Mouse (Mus musculus): ENCODE data around the gene Tmem209. TPM values are rescaled to one million over a fixed set of nuclear protein-coding genes. Genes with fewer than 3 reads are reported as not detected.
A peak's percentile ranks its signal among the peaks of the same experiment; 100 is the strongest.

The Tmem209 gene
- 12.7 and 15.2 TPM in 2 replicates for polyA plus RNA-seq (2011; ENCODE audit: insufficient read depth, insufficient read length, low replicate concordance, missing spikeins)

- under 1% methylated on average over 37 of the region's 37 CpGs for WGBS
- H3K27ac ChIP-seq (ENCODE audit: control insufficient read depth, insufficient read depth, low read depth, low read length, poor library complexity): peak within 1 kb of the TSS; percentile 73
- TF ChIP-seq CTCF (IDR thresholded peaks at IDR 0.05; ENCODE audit: control insufficient read depth, insufficient read depth, low read length) (no peak), POLR2A (IDR thresholded peaks at IDR 0.05; ENCODE audit: borderline replicate concordance, control insufficient read depth, low read depth, low read length) (peak; percentile 87)
- no peaks in the 10 kb centered on the region; the same call in 1 of the 2 replicates for H3K4me1 ChIP-seq (ENCODE audit: control insufficient read depth, insufficient read depth, low read length)
- peak within 1 kb of the TSS; percentile 79 for H3K4me3 ChIP-seq (replicated peaks; ENCODE audit: control insufficient read depth, low read depth, low read length)
Observed at GRCm38 (mm10) chr6:30509265-30510239, at the start of gene Tmem209, which contains the start of gene Ssmem1. Gene Tmem209 (minus strand): TSS chr6:30509783. Gene Ssmem1 (plus strand): TSS chr6:30509849.

- 33% methylated on average over 8 of the region's 9 CpGs for WGBS
Observed at GRCm38 (mm10) chr6:30556080-30556479, 46.5 kb upstream of the Tmem209 start.

GRCm38 (mm10) chr6:30554621-30555170 is 45.1 kb upstream of the Tmem209 start:
- WGBS: 90% methylated on average over 5 of the region's 5 CpGs
- no peak overlapping the region for H3K4me3 ChIP-seq (replicated peaks; ENCODE audit: control insufficient read depth, low read depth, low read length)
- no peaks in the 10 kb centered on the region; the same call in 1 of the 2 replicates for H3K4me1 ChIP-seq (ENCODE audit: control insufficient read depth, insufficient read depth, low read length)
- no peak overlapping the region for H3K27ac ChIP-seq (ENCODE audit: control insufficient read depth, insufficient read depth, low read depth, low read length, poor library complexity)
- TF ChIP-seq POLR2A (IDR thresholded peaks at IDR 0.05; ENCODE audit: borderline replicate concordance, control insufficient read depth, low read depth, low read length): no peak
- no peak for TF ChIP-seq CTCF (IDR thresholded peaks at IDR 0.05; ENCODE audit: control insufficient read depth, insufficient read depth, low read length)

More at GRCm38 (mm10) chr6:30556080-30556479, 46.5 kb upstream of the Tmem209 start:
- Histone ChIP-seq H3K4me3 (replicated peaks; ENCODE audit: control insufficient read depth, low read depth, low read length) (no peak overlapping the region), H3K27ac (ENCODE audit: control insufficient read depth, insufficient read depth, low read depth, low read length, poor library complexity) (no peak overlapping the region), H3K4me1 (ENCODE audit: control insufficient read depth, insufficient read depth, low read length) (no peaks in the 10 kb centered on the region; the same call in 1 of the 2 replicates)
- TF ChIP-seq CTCF (IDR thresholded peaks at IDR 0.05; ENCODE audit: control insufficient read depth, insufficient read depth, low read length) (no peak), POLR2A (IDR thresholded peaks at IDR 0.05; ENCODE audit: borderline replicate concordance, control insufficient read depth, low read depth, low read length) (no peak)

- H3K4me1 ChIP-seq (ENCODE audit: control insufficient read depth, insufficient read depth, low read length): no peaks in the 10 kb centered on the region; the same call in 1 of the 2 replicates
- no peak overlapping the region for H3K27ac ChIP-seq (ENCODE audit: control insufficient read depth, insufficient read depth, low read depth, low read length, poor library complexity)
- 84% methylated on average over 5 of the region's 5 CpGs for WGBS
- H3K4me3 ChIP-seq (replicated peaks; ENCODE audit: control insufficient read depth, low read depth, low read length): no peak overlapping the region
- TF ChIP-seq CTCF (IDR thresholded peaks at IDR 0.05; ENCODE audit: control insufficient read depth, insufficient read depth, low read length) (no peak), POLR2A (IDR thresholded peaks at IDR 0.05; ENCODE audit: borderline replicate concordance, control insufficient read depth, low read depth, low read length) (no peak)
Observed at GRCm38 (mm10) chr6:30554092-30554491, 44.5 kb upstream of the Tmem209 start.

- Histone ChIP-seq H3K27ac (ENCODE audit: control insufficient read depth, insufficient read depth, low read depth, low read length, poor library complexity) (no peak overlapping the region), H3K4me1 (ENCODE audit: control insufficient read depth, insufficient read depth, low read length) (no peaks in the 10 kb centered on the region; the same call in 1 of the 2 replicates), H3K4me3 (replicated peaks; ENCODE audit: control insufficient read depth, low read depth, low read length) (no peak overlapping the region)
- TF ChIP-seq CTCF (IDR thresholded peaks at IDR 0.05; ENCODE audit: control insufficient read depth, insufficient read depth, low read length) (no peak), POLR2A (IDR thresholded peaks at IDR 0.05; ENCODE audit: borderline replicate concordance, control insufficient read depth, low read depth, low read length) (no peak)
- 70% methylated on average over 7 of the region's 7 CpGs for WGBS
Observed at GRCm38 (mm10) chr6:30553381-30554010, 43.9 kb upstream of the Tmem209 start.

- Histone ChIP-seq H3K27ac (ENCODE audit: control insufficient read depth, insufficient read depth, low read depth, low read length, poor library complexity) (no peak overlapping the region), H3K4me3 (replicated peaks; ENCODE audit: control insufficient read depth, low read depth, low read length) (no peak overlapping the region), H3K4me1 (ENCODE audit: control insufficient read depth, insufficient read depth, low read length) (no peaks in the 10 kb centered on the region; the same call in 1 of the 2 replicates)
- WGBS: 17% methylated on average over 6 of the region's 6 CpGs
- no peak for TF ChIP-seq CTCF (IDR thresholded peaks at IDR 0.05; ENCODE audit: control insufficient read depth, insufficient read depth, low read length)
- no peak for TF ChIP-seq POLR2A (IDR thresholded peaks at IDR 0.05; ENCODE audit: borderline replicate concordance, control insufficient read depth, low read depth, low read length)
Observed at GRCm38 (mm10) chr6:30552628-30553027, 43.0 kb upstream of the Tmem209 start.

- WGBS: 33% methylated on average over 23 of the region's 23 CpGs
- no peak overlapping the region for H3K27ac ChIP-seq (ENCODE audit: control insufficient read depth, insufficient read depth, low read depth, low read length, poor library complexity)
- H3K4me3 ChIP-seq (replicated peaks; ENCODE audit: control insufficient read depth, low read depth, low read length): no peak overlapping the region
- H3K4me1 ChIP-seq (ENCODE audit: control insufficient read depth, insufficient read depth, low read length): no peaks in the 10 kb centered on the region; the same call in 1 of the 2 replicates
- TF ChIP-seq POLR2A (IDR thresholded peaks at IDR 0.05; ENCODE audit: borderline replicate concordance, control insufficient read depth, low read depth, low read length): no peak
- TF ChIP-seq CTCF (IDR thresholded peaks at IDR 0.05; ENCODE audit: control insufficient read depth, insufficient read depth, low read length): no peak
Observed at GRCm38 (mm10) chr6:30551644-30552580, 42.3 kb upstream of the Tmem209 start.
